Mouse (Mus musculus) cortical plate, adult 2 months (tissue): ENCODE data around the gene Maml3. TPM values are rescaled to one million over a fixed set of nuclear protein-coding genes. Genes with fewer than 3 reads are reported as not detected.

Source experiments
- H3K27ac ChIP-seq: fragments of 200-500 bp; 2 replicates; pipeline ENCODE4 v1.5.1; 2012; ENCODE audit warnings: low read length, control low read depth, inconsistent platforms; ENCODE audit not compliant: insufficient read depth
- H3K4me1 ChIP-seq: fragments of 200-500 bp; 2 replicates; pipeline ENCODE4 v1.6.1; 2011; ENCODE audit warnings: low read length; ENCODE audit not compliant: control insufficient read depth, insufficient read depth
- H3K4me3 ChIP-seq: fragments of 200-500 bp; 2 replicates; pipeline ENCODE4 v1.5.1; 2011; ENCODE audit warnings: mild to moderate bottlenecking, low read length, control low read depth; ENCODE audit not compliant: insufficient read depth
- CTCF ChIP-seq: fragments of 200-500 bp; IDR thresholded peaks from 2 replicates; pipeline ENCODE4 v1.5.1; 2011; ENCODE audit warnings: mild to moderate bottlenecking, control low read depth, low read length; ENCODE audit not compliant: insufficient read depth; ENCODE audit errors: extremely low read depth
- POLR2A ChIP-seq: fragments of 200-500 bp; IDR thresholded peaks from 2 replicates; pipeline ENCODE4 v1.6.1; 2011; ENCODE audit warnings: mild to moderate bottlenecking, low read length, control low read depth; ENCODE audit not compliant: insufficient read depth; ENCODE audit errors: extremely low read depth
- polyA plus RNA-seq: library from polyadenylated mRNA; depleted of rRNA; stranded (reverse); fragments of >200 nt; gene quantifications from 2 replicates; pipeline ENCODE4 v1.2.3, GENCODE M21; 2012

Maml3 gene
- polyA plus RNA-seq, 1 experiment: 2.7 TPM

DNA sequence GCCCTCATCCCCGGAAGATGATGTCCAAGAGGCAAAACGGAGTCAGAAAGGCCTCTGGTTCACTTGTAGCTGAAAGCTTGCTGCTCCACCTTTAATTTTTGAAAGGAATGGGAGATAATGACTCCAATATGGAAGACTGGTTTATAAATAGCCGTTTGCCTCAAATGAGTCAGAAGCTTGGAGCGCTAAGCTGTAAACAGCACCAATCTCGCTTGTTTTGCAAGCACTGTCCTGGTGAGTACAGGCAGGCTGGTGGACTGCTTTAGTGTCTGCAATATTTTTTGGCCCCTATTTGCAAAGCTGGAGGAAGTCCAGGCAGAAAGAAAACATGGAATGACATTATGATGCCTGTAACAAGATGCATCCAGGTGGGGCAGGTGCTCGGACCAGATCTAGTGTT, 335.7 kb downstream of the Maml3 start:
- no peak overlapping the region for H3K4me3 ChIP-seq
- no peak for TF ChIP-seq CTCF
- no peak for TF ChIP-seq POLR2A
- no peaks in the 10 kb centered on the region for H3K4me1 ChIP-seq
- H3K27ac ChIP-seq: no peak overlapping the region

DNA sequence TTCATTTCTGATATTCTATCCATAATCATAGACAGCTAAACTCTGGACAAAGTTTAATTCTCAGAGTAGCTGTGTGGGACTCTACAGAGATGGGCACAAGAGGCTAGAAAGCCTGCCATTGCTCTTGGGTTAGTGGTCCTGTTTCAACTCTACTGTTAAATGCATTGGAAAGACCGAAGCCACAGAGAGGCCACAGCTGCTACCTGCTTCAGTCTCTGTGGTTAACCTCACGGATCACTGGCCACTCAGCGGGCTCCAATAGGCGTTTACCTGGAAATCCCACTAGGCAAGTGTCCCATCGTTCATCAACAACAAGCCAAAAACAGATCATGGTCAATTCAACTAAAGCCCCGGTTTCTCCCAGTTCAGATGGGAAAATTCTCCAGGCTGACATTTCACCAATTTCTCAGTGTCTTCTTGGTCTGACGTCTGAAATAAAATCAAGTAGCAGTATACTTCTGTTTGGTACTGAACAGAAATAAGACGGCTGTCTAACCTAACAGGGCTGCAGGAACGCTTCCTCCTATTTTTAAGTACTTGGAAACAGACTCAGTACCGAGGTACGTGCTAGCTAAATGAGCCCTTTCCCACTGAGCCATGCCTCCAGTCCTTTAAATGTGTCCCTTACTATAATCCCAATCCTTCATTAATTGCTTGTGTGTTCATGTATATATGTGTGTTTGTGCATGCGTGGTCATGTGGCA, 339.5 kb downstream of the Maml3 start:
- Histone ChIP-seq H3K27ac (no peak overlapping the region), H3K4me1 (no peaks in the 10 kb centered on the region), H3K4me3 (no peak overlapping the region)
- TF ChIP-seq CTCF (no peak), POLR2A (no peak)

DNA sequence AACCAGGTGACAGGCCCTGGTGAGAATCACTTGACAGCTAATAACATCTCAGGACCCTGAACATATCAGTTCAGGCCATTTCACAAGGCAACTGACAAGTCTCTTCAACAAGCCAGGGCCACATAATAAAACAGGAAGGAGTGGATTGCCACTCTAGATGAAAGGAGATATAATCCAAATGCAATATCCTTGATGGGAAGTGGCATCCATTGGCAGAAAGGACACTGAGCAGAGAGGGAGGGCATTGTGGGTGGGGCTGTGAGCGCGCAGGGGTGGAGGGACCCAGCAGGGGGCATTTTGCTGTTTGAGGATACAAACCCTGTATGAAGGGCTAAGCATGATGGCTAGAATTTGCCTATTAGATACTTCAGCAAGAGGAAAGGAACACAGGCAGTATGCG, 340.7 kb downstream of the Maml3 start:
- H3K27ac ChIP-seq: no peak overlapping the region
- no peaks in the 10 kb centered on the region for H3K4me1 ChIP-seq
- H3K4me3 ChIP-seq: no peak overlapping the region
- TF ChIP-seq CTCF (no peak), POLR2A (no peak)

DNA sequence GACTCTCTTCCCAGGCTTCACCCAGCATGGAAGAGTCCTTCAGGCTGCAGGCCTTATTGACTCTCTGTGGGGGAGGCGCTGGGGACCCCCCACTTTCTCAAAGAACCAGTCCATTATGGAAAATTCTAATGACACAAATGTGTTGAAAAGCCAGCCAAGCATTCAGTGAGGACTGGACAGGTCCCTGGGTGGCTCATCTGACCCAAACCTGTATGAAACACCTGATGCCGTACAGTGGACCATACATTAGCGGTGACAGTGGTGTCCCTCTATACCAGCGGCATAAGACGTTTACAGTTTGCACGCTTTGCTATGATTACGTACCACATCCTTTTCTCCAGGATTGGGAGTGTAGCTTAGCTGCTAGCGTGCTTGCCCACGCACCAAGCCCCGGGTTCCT, 342.0 kb downstream of the Maml3 start:
- Histone ChIP-seq H3K4me1 (no peaks in the 10 kb centered on the region), H3K27ac (no peak overlapping the region), H3K4me3 (no peak overlapping the region)
- no peak for TF ChIP-seq CTCF
- no peak for TF ChIP-seq POLR2A

DNA sequence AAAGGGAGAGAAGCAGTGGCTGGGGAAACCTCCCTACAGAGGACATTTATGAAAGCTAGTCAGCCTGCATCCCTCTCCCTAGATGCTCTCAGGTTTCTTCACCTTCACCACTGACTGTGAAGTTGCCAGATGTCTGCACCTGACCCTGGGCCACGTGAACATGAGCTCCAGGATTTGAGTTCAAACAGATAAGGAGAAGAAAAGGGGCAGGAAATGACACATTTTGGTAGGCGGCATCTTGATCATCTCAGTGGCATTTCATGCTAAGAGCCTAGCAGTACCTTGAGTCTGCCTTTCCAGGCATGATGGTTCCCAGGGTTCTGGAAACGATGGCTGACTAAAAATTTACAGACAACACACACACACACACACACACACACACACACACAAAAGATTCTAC, 345.3 kb downstream of the Maml3 start:
- no peak overlapping the region for H3K4me3 ChIP-seq
- H3K27ac ChIP-seq: no peak overlapping the region
- TF ChIP-seq POLR2A (no peak), CTCF (no peak)
- no peaks in the 10 kb centered on the region for H3K4me1 ChIP-seq

DNA sequence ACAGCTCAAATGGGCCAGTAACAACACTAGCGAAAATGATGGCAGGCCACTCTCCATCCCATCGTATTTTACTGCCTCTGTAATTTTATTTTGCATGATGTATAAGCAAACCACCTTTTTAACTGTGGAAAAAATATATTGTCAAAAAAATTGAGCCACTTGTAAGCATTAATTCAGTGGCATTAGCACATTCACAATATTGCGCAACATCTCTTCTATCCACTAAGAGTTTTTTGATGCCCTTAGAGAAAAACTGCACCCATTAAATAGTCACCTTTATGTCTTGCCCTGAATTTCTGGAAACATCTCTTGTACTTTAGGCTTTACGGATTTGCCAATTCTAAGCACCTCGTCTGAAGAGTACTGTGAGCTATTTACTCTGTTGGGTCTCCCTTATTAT, 347.8 kb downstream of the Maml3 start:
- no peak overlapping the region for H3K4me3 ChIP-seq
- no peak for TF ChIP-seq POLR2A
- no peak for TF ChIP-seq CTCF
- no peak overlapping the region for H3K27ac ChIP-seq
- H3K4me1 ChIP-seq: no peaks in the 10 kb centered on the region

DNA sequence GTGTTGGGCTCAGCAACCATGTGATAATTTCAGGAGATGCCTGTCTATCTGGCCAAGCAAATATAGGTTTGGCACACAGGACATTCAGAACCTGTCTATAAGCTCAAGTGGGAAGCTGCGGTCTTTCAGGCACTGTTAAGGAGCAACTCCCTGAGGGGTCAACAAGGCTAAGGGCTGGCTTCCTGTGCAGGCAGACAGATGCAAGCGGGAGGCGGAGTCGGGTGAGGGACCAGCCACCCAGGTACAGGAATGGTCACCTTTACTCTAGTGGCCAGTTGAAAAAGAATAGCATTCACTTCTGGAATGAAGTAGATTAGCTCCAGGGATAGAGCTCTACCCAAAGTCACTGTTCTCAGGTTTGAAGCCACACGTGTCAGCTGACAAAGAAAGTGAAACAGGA, 348.6 kb downstream of the Maml3 start:
- Histone ChIP-seq H3K27ac (no peak overlapping the region), H3K4me3 (no peak overlapping the region), H3K4me1 (no peaks in the 10 kb centered on the region)
- no peak for TF ChIP-seq CTCF
- TF ChIP-seq POLR2A: no peak

DNA sequence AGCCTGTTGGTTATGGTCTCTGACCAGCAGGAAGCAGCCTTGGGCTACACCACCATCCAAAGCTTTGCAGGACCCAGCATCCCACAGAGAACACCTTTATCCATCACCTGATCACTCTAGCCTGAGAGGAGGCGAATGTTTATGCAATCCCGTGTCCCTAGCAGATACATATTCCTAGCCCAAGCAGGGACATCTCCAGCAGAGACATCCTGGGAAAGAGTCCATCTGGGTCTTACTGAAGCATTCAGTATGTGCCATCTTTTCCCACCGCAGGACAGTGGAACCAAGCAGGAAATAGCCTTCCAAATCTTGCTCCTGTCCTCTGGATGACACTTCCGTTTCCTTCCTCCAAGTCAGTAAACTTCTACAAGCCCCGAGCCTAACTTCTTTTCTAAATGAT, 351.6 kb downstream of the Maml3 start:
- Histone ChIP-seq H3K27ac (no peak overlapping the region), H3K4me3 (no peak overlapping the region), H3K4me1 (peaks cover 5% of the 10 kb centered on the region; the same call in 1 of the 2 replicates)
- no peak for TF ChIP-seq POLR2A
- no peak for TF ChIP-seq CTCF

DNA sequence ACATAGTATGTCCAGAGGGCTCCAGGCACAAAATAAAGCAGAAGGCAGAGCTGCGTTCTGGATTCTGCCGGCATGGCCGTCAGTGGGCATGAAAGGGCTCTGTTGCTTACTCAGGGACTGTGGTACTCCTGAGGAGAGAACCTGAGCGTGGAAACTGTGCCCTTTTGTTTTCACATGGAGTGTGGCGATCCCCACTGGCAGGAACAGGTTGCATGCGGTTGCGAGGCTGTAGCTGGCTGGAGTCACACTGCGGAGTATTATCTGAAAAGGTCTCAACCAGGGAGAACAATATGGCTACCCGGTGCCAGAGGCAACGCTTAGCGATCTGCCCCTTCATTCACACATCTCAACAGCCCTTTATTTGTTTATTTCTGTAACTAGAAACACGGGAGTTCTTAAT, 353.4 kb downstream of the Maml3 start:
- no peak for TF ChIP-seq POLR2A
- TF ChIP-seq CTCF: no peak
- H3K4me1 ChIP-seq: peaks cover 5% of the 10 kb centered on the region; the same call in 1 of the 2 replicates
- H3K4me3 ChIP-seq: no peak overlapping the region
- H3K27ac ChIP-seq: no peak overlapping the region

DNA sequence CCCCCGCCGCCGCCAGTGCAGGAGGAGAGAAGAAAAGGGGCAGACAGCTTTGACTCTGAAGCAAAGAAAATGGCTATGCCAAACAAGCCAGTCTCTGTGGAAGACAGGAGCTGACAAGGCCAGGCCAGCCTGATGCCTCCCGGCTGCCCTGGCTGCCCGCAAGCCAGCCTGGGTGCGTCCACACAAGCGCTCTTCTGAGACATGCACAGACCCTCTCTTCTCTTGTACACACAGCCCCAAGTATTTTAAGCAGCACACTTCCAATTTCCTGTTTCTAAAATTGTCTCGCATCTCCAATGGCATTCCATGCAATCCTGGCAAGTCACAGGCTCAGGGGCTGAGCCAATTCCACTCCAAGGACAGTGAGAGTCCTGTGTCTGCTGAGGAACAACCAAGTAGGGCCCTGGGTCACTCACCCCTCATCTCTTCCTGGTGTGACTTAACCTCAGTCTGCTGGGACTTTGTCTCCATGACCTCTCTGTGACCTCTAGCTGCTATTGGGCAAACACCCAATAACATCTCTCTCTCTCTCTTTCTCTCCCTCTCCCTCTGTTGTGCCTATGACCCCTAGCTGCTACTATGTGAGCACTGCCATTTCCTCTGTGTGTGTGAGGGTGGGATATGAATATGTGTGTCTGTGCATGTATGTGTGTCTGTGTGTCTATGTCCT, 354.9 kb downstream of the Maml3 start:
- Histone ChIP-seq H3K4me3 (no peak overlapping the region), H3K27ac (no peak overlapping the region), H3K4me1 (peaks cover 5% of the 10 kb centered on the region; the same call in 1 of the 2 replicates)
- TF ChIP-seq POLR2A (no peak), CTCF (no peak)
